Mouse (Mus musculus): ENCODE data around the gene Nppc. TPM values are rescaled to one million over a fixed set of nuclear protein-coding genes. Genes with fewer than 3 reads are reported as not detected.

The Nppc gene
- total RNA-seq, 2 experiments from 2014 or later: 5.7 to 9.5 TPM

Small RNA genes lying within 50 kb of the gene (microRNA-seq; reads per million reads assigned to microRNA genes)
- gene Gm22955: 0 reads per million in 2 experiments

Other genes starting within 250 kb of the Nppc start
- gene Nmur1, start 244.3 kb downstream of the Nppc start, total RNA-seq (2021): not detected
- not detected for gene Tex44, start 244.2 kb downstream of the Nppc start, total RNA-seq (2021)
- 100 to 1,000 TPM; 508 to 527 TPM for gene Ptma, start 143.8 kb downstream of the Nppc start, total RNA-seq (2021)
- gene Pde6d, start 87.9 kb downstream of the Nppc start, total RNA-seq (2021): 10 to 100 TPM; 55.4 to 61.0 TPM
- 10 to 100 TPM; 21.6 to 25.0 TPM for gene Cops7b, start 87.7 kb downstream of the Nppc start, total RNA-seq (2021)
- gene Dis3l2, start 33.2 kb upstream of the Nppc start, total RNA-seq (2021): 10 to 100 TPM; 24.0 to 27.1 TPM